Mouse (Mus musculus) bone marrow, adult 2 months (tissue): ENCODE results near the gene Vamp4.

Experiments
- CTCF ChIP-seq: fragments of 200-500 bp; IDR thresholded peaks from 2 replicates; pipeline ENCODE4 v1.5.1; 2011; ENCODE audit warnings: low read length, control low read depth; ENCODE audit not compliant: control insufficient read depth, insufficient read depth
- POLR2A ChIP-seq: fragments of 200-500 bp; IDR thresholded peaks from 2 replicates; pipeline ENCODE4 v1.6.1; 2011; ENCODE audit warnings: low read depth, mild to moderate bottlenecking, control low read depth, low read length, borderline replicate concordance; ENCODE audit not compliant: control insufficient read depth

DNA sequence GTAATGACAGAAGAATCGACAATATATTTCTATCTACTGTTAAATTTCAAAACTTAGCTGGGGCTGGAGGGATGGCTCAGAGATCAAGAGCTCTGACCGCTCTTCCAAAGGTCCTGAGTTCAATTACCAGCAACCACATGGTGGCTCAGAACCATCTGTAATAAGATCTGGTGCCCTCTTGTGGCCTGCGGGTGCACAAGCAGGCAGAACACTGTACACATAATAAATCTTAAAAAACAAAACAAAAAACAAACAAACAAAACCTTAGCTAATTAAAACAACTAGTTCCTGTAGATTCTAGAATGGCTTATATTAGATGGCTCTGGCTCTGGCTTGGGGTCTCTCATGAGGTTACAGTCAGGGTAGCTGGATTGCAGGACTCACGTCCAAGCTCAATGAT lies 50.2 kb downstream of the Vamp4 start:
- TF ChIP-seq CTCF (peak; percentile 62), POLR2A (no peak)
